Mouse (Mus musculus) olfactory bulb, adult 2 months (tissue): ENCODE measurements around the gene Harbi1.

Source experiments
- CTCF ChIP-seq: fragments of 200-500 bp; IDR thresholded peaks from 2 replicates; pipeline ENCODE4 v1.5.1; 2012; ENCODE audit warnings: low read depth, mild to moderate bottlenecking, low read length, moderate library complexity; ENCODE audit not compliant: insufficient read depth
- POLR2A ChIP-seq: fragments of 200-500 bp; IDR thresholded peaks from 2 replicates; pipeline ENCODE4 v1.6.1; 2012; ENCODE audit warnings: mild to moderate bottlenecking, low read depth, low read length, moderate library complexity; ENCODE audit not compliant: insufficient read depth

DNA sequence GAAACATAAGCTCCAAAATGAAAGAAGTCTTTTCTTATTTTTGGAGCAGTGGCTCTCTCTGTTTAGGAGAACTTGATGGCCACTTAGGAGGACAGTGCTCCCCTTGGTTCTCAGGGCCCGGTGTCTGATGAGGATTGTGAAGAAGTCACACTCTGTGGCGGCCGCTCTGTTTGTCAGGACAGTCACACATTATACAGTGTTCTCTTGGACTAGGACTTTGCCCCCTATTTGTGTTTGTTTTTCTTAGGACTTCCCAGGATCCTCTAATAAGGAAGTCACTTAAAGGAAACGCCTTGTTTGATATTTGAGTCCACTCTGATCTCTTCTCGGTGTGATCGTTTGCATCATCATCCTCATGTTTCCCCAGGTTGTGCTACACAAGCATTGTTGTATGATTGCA is 7.6 kb downstream of the Harbi1 start:
- no peak for TF ChIP-seq CTCF
- no peak for TF ChIP-seq POLR2A
